Comparison of ENCODE assay signal across 12 mouse cellular contexts in the genomic region with DNA sequence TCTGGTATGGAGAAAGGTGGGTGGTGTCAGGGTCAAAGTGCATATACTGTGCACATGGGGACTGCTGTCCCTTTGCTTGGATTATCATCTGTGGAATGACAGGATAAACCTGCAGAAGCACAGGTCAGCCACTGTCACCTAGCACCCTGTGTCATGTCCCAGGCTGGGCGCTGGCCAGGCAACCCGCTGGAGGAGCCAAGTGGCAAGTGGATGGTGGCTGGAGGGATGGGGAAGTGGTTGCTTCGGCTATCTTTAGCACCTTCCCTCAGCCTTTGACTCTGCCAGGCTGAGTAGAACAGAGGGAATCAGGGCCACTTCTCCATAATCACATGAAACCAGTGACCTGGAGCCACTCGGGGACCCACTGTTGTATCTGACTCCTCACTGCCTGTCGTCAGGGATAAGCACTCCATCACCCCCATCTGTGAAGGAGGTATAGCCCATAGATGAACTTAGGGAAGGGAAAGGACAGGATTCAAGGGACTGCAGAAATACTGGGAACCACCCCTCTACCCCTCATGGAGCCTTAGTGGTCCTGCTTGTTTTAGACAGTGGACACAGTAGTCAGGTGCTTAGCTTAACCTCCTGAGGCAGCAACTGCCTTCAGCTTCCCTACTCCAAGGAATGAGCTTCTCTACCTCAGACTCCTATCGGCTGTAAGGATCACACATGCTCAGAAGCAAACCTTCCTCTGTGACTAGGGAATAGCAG. TPM values are rescaled to one million over a fixed set of nuclear protein-coding genes. Genes with fewer than 3 reads are reported as not detected.
DNase-seq lines count a peak whose midpoint lies in the region; ATAC-seq and TF ChIP-seq lines count a peak whose summit lies in the region.
"Had no signal": no experiment of that assay in that cellular context is flagged by ENCODE, and none has a peak within 500 bp of the region (broad histone marks: within the 10 kb centered on the region; RNA-seq: fewer than 3 reads in every experiment).

No protein-coding gene starts in this region.

- no peaks in the 10 kb centered on the region for H3K27me3 ChIP-seq in heart, adult 2 months (ENCODE audit: control insufficient read depth, insufficient read depth, low read length)
- no peaks in the 10 kb centered on the region for H3K27me3 ChIP-seq in heart, embryonic 12.5 days (replicated peaks)
- H3K27me3 ChIP-seq in liver, embryonic 12.5 days (replicated peaks) = peaks cover 5% of the 10 kb centered on the region; the same call in 1 of the 2 replicates
- H3K27me3 ChIP-seq: heart, embryonic 15.5 days had no signal

- TF ChIP-seq POLR2A in heart, adult 2 months (IDR thresholded peaks at IDR 0.05; ENCODE audit: insufficient read depth, low read depth, low read length) = 0 out of 2 replicates have a peak, but pooled peaks have one; percentile 12
- no peak for TF ChIP-seq POLR2A in bone marrow macrophage, adult 2 months (IDR thresholded peaks at IDR 0.05; ENCODE audit: borderline replicate concordance, low read depth, low read length)

- H3K4me2 ChIP-seq in heart, embryonic 12.5 days = no peak overlapping the region
- H3K4me2 ChIP-seq in liver, embryonic 12.5 days = no peak overlapping the region
- H3K4me2 ChIP-seq: heart, embryonic 15.5 days; midbrain, embryonic 12.5 days had no signal

- peak; percentile 75 to 84 for DNase-seq in heart, adult 2 months
- DNase-seq in kidney, adult 18-20 months = no peak
- DNase-seq: right cerebral cortex, adult 18-20 months; thymus, postnatal 14 days had no signal

- ATAC-seq in heart, embryonic 12.5 days (ENCODE audit: insufficient number of reproducible peaks, low FRiP score) = no peak
- ATAC-seq in granulocyte monocyte progenitor cell, adult 5-6 weeks (replicated peaks; ENCODE audit: poor library complexity, severe bottlenecking) = peak; percentile 52
- no peak for ATAC-seq in liver, embryonic 12.5 days
- no peak for ATAC-seq in frontal cortex, adult (ENCODE audit: low TSS enrichment)
- ATAC-seq in cerebellum, adult (ENCODE audit: insufficient number of reproducible peaks, low FRiP score, low TSS enrichment) = no peak

- H3K27ac ChIP-seq in heart, adult 2 months = peak overlapping the region; percentile 73
- H3K27ac ChIP-seq in heart, embryonic 12.5 days (ENCODE audit: poor library complexity, severe bottlenecking) = no peak overlapping the region
- H3K27ac ChIP-seq in bone marrow macrophage, adult 2 months (ENCODE audit: insufficient read depth, low read depth, low read length) = peak overlapping the region; percentile 92
- H3K27ac ChIP-seq in liver, embryonic 12.5 days = peak overlapping the region; percentile 87
- H3K27ac ChIP-seq: midbrain, embryonic 12.5 days had no signal

- TF ChIP-seq EP300 in heart, adult 2 months (IDR thresholded peaks at IDR 0.05; ENCODE audit: insufficient read depth, low read depth, low read length) = peak; percentile 62; the same call in 1 of the 2 replicates

- H3K9ac ChIP-seq in heart, adult 2 months (ENCODE audit: low read depth, low read length) = no peak overlapping the region
- H3K9ac ChIP-seq in heart, embryonic 12.5 days = no peak overlapping the region
- no peak overlapping the region for H3K9ac ChIP-seq in liver, embryonic 12.5 days
- H3K9ac ChIP-seq: midbrain, embryonic 12.5 days had no signal

- no peak for TF ChIP-seq CTCF in heart, adult 2 months (IDR thresholded peaks at IDR 0.05)
- no peak for TF ChIP-seq CTCF in bone marrow macrophage, adult 2 months (IDR thresholded peaks at IDR 0.05; ENCODE audit: low read depth, low read length)

- H3K79me2 ChIP-seq in heart, adult 2 months (replicated peaks; ENCODE audit: control insufficient read depth, insufficient read depth, low read length) = no peaks in the 10 kb centered on the region

- H3K4me3 ChIP-seq in heart, adult 2 months = no peak overlapping the region
- H3K4me3 ChIP-seq in heart, embryonic 12.5 days = no peak overlapping the region
- H3K4me3 ChIP-seq in bone marrow macrophage, adult 2 months (ENCODE audit: insufficient read depth, low read length) = no peak overlapping the region
- no peak overlapping the region for H3K4me3 ChIP-seq in liver, embryonic 12.5 days
- H3K4me3 ChIP-seq: heart, embryonic 15.5 days; midbrain, embryonic 12.5 days had no signal

- WGBS in heart, adult 2 months = 42% methylated on average over 6 of the region's 6 CpGs
- WGBS in heart, embryonic 12.5 days = 38% methylated on average over 6 of the region's 6 CpGs
- 20% methylated on average over 6 of the region's 6 CpGs for WGBS in liver, embryonic 12.5 days (ENCODE audit: insufficient replicate concordance)

- peaks cover 26% of the 10 kb centered on the region for H3K4me1 ChIP-seq in heart, adult 2 months (ENCODE audit: control insufficient read depth, insufficient read depth, low read length)
- H3K4me1 ChIP-seq in heart, embryonic 12.5 days (replicated peaks) = peaks cover 45% of the 10 kb centered on the region
- peaks cover 63% of the 10 kb centered on the region for H3K4me1 ChIP-seq in bone marrow macrophage, adult 2 months (ENCODE audit: control insufficient read depth, insufficient read depth, low read length)
- H3K4me1 ChIP-seq in liver, embryonic 12.5 days = peaks cover 65% of the 10 kb centered on the region

- intact Hi-C loops in heart, adult 2 months (cut with DNase I) = loop anchor here (10.0 kb wide), 1 partner anchor 330 kb away; the partner anchor contains the start of gene Sun2

- peaks cover 3% of the 10 kb centered on the region for H3K36me3 ChIP-seq in heart, adult 2 months (ENCODE audit: control insufficient read depth, insufficient read depth, low read length)
- H3K36me3 ChIP-seq in heart, embryonic 12.5 days = peaks cover 35% of the 10 kb centered on the region
- peaks cover 37% of the 10 kb centered on the region for H3K36me3 ChIP-seq in liver, embryonic 12.5 days

- H3K9me3 ChIP-seq in heart, embryonic 12.5 days (replicated peaks) = no peaks in the 10 kb centered on the region
- H3K9me3 ChIP-seq in liver, embryonic 12.5 days (replicated peaks) = no peaks in the 10 kb centered on the region
- H3K9me3 ChIP-seq: heart, embryonic 15.5 days; midbrain, embryonic 12.5 days had no signal

RNA-seq across cellular contexts. Expression of gene Syngr1, which starts 16.3 kb away (rescaled TPM):
- 10 to 100 TPM; 69.6 to 95.0 TPM for total RNA-seq in heart, adult 2 months (2021)
- polyA plus RNA-seq in heart, adult 2 months (2012; rRNA removed) = 247 and 250 TPM in 2 replicates
- polyA plus RNA-seq in heart, embryonic 12.5 days (2016; fragmentation: Nextera tagmentation; extraction: Ambion mirVana) = 17.2 and 19.0 TPM in 2 replicates
- polyA plus RNA-seq in bone marrow macrophage, adult 2 months (2012; ENCODE audit: insufficient read depth, insufficient read length, missing spikeins) = 95.0 and 111 TPM in 2 replicates
- total RNA-seq in granulocyte monocyte progenitor cell, adult 5-6 weeks (2014; fragmentation: Nextera tagmentation) = 1.5 and 1.6 TPM in 2 replicates
- total RNA-seq in granulocyte monocyte progenitor cell, adult 5-6 weeks (2017) = 1.6 and 4.0 TPM in 2 replicates
- polyA plus RNA-seq in liver, embryonic 12.5 days (2016; fragmentation: Nextera tagmentation; extraction: Ambion mirVana) = 20.4 and 21.9 TPM in 2 replicates

RNA-seq across cellular contexts. Expression of gene Rpl3, which starts 16.9 kb away (rescaled TPM):
- 100 to 1,000 TPM; 137 to 150 TPM for total RNA-seq in heart, adult 2 months (2021)
- 201 and 230 TPM in 2 replicates for polyA plus RNA-seq in heart, adult 2 months (2012; rRNA removed)
- 601 and 631 TPM in 2 replicates for polyA plus RNA-seq in heart, embryonic 12.5 days (2016; fragmentation: Nextera tagmentation; extraction: Ambion mirVana)
- polyA plus RNA-seq in bone marrow macrophage, adult 2 months (2012; ENCODE audit: insufficient read depth, insufficient read length, missing spikeins) = 928 and 957 TPM in 2 replicates
- 2,307 and 2,508 TPM in 2 replicates for total RNA-seq in granulocyte monocyte progenitor cell, adult 5-6 weeks (2014; fragmentation: Nextera tagmentation)
- total RNA-seq in granulocyte monocyte progenitor cell, adult 5-6 weeks (2017) = 3,100 and 3,113 TPM in 2 replicates
- 912 and 924 TPM in 2 replicates for polyA plus RNA-seq in liver, embryonic 12.5 days (2016; fragmentation: Nextera tagmentation; extraction: Ambion mirVana)

RNA-seq across cellular contexts. Expression of gene Tab1, which starts 58.1 kb away (rescaled TPM):
- total RNA-seq in heart, adult 2 months (2021) = 10 to 100 TPM; 17.8 to 24.5 TPM
- polyA plus RNA-seq in heart, adult 2 months (2012; rRNA removed) = 24.1 and 29.3 TPM in 2 replicates
- polyA plus RNA-seq in heart, embryonic 12.5 days (2016; fragmentation: Nextera tagmentation; extraction: Ambion mirVana) = 30.5 TPM in 2 replicates
- polyA plus RNA-seq in bone marrow macrophage, adult 2 months (2012; ENCODE audit: insufficient read depth, insufficient read length, missing spikeins) = 18.3 and 19.2 TPM in 2 replicates
- total RNA-seq in granulocyte monocyte progenitor cell, adult 5-6 weeks (2014; fragmentation: Nextera tagmentation) = 15.0 and 22.3 TPM in 2 replicates
- total RNA-seq in granulocyte monocyte progenitor cell, adult 5-6 weeks (2017) = 13.0 and 21.3 TPM in 2 replicates
- polyA plus RNA-seq in liver, embryonic 12.5 days (2016; fragmentation: Nextera tagmentation; extraction: Ambion mirVana) = 18.5 and 18.9 TPM in 2 replicates
